Mouse (Mus musculus): ENCODE results near the gene Slc7a11. TPM values are rescaled to one million over a fixed set of nuclear protein-coding genes. Genes with fewer than 3 reads are reported as not detected.

Slc7a11 gene
- polyA plus RNA-seq, 1 experiment: 11.3 TPM

- DNase-seq: no peak
- Histone ChIP-seq H3K27ac (ENCODE audit: control insufficient read depth, insufficient read depth, low read length) (no peak overlapping the region), H3K36me3 (ENCODE audit: control insufficient read depth, insufficient read depth, low read length) (peaks cover 11% of the 10 kb centered on the region), H3K4me3 (ENCODE audit: control insufficient read depth, insufficient read depth, low read length) (no peak overlapping the region), H3K27me3 (ENCODE audit: control insufficient read depth, insufficient read depth, low read length) (no peaks in the 10 kb centered on the region), H3K4me1 (replicated peaks; ENCODE audit: control insufficient read depth, insufficient read depth, low read length) (no peaks in the 10 kb centered on the region)
- 98% methylated on average over 3 of the region's 3 CpGs for WGBS
- no peak for TF ChIP-seq POLR2A (IDR thresholded peaks at IDR 0.05; ENCODE audit: control insufficient read depth, extremely low read depth, insufficient read depth, low read length, poor library complexity)
- TF ChIP-seq CTCF (IDR thresholded peaks at IDR 0.05; ENCODE audit: borderline replicate concordance, control insufficient read depth, extremely low read depth, insufficient read depth, low read length, poor library complexity): no peak
Observed at GRCm38 (mm10) chr3:50419161-50419560, 24.3 kb downstream of the Slc7a11 start.

GRCm38 (mm10) chr3:50406771-50407170 is 36.6 kb downstream of the Slc7a11 start:
- no peaks in the 10 kb centered on the region for H3K27me3 ChIP-seq (ENCODE audit: control insufficient read depth, insufficient read depth, low read length)
- 32% methylated on average over 2 of the region's 2 CpGs for whole genome bisulfite sequencing
- no peak for TF ChIP-seq POLR2A (IDR thresholded peaks at IDR 0.05; ENCODE audit: control insufficient read depth, extremely low read depth, insufficient read depth, low read length, poor library complexity)
- no peak for TF ChIP-seq CTCF (IDR thresholded peaks at IDR 0.05; ENCODE audit: borderline replicate concordance, control insufficient read depth, extremely low read depth, insufficient read depth, low read length, poor library complexity)
- H3K27ac ChIP-seq (ENCODE audit: control insufficient read depth, insufficient read depth, low read length): no peak overlapping the region
- no peak overlapping the region for H3K4me3 ChIP-seq (ENCODE audit: control insufficient read depth, insufficient read depth, low read length)
- H3K36me3 ChIP-seq (ENCODE audit: control insufficient read depth, insufficient read depth, low read length): peaks cover 6% of the 10 kb centered on the region; the same call in 1 of the 2 replicates
- peaks cover 2% of the 10 kb centered on the region for H3K4me1 ChIP-seq (replicated peaks; ENCODE audit: control insufficient read depth, insufficient read depth, low read length)
- DNase-seq: no peak

GRCm38 (mm10) chr3:50405915-50406314 is 37.5 kb downstream of the Slc7a11 start:
- H3K4me1 ChIP-seq (replicated peaks; ENCODE audit: control insufficient read depth, insufficient read depth, low read length): peaks cover 2% of the 10 kb centered on the region
- no peak for DNase-seq
- no peaks in the 10 kb centered on the region for H3K27me3 ChIP-seq (ENCODE audit: control insufficient read depth, insufficient read depth, low read length)
- peaks cover 6% of the 10 kb centered on the region; the same call in 1 of the 2 replicates for H3K36me3 ChIP-seq (ENCODE audit: control insufficient read depth, insufficient read depth, low read length)
- WGBS: 58% methylated on average over 3 of the region's 3 CpGs
- no peak overlapping the region for H3K4me3 ChIP-seq (ENCODE audit: control insufficient read depth, insufficient read depth, low read length)
- H3K27ac ChIP-seq (ENCODE audit: control insufficient read depth, insufficient read depth, low read length): no peak overlapping the region
- TF ChIP-seq CTCF (IDR thresholded peaks at IDR 0.05; ENCODE audit: borderline replicate concordance, control insufficient read depth, extremely low read depth, insufficient read depth, low read length, poor library complexity) (no peak), POLR2A (IDR thresholded peaks at IDR 0.05; ENCODE audit: control insufficient read depth, extremely low read depth, insufficient read depth, low read length, poor library complexity) (no peak)

- no peak for TF ChIP-seq CTCF (IDR thresholded peaks at IDR 0.05; ENCODE audit: borderline replicate concordance, control insufficient read depth, extremely low read depth, insufficient read depth, low read length, poor library complexity)
- no peak for TF ChIP-seq POLR2A (IDR thresholded peaks at IDR 0.05; ENCODE audit: control insufficient read depth, extremely low read depth, insufficient read depth, low read length, poor library complexity)
- Histone ChIP-seq H3K27me3 (ENCODE audit: control insufficient read depth, insufficient read depth, low read length) (no peaks in the 10 kb centered on the region), H3K36me3 (ENCODE audit: control insufficient read depth, insufficient read depth, low read length) (no peaks in the 10 kb centered on the region), H3K4me3 (ENCODE audit: control insufficient read depth, insufficient read depth, low read length) (no peak overlapping the region), H3K4me1 (replicated peaks; ENCODE audit: control insufficient read depth, insufficient read depth, low read length) (peaks cover 7% of the 10 kb centered on the region), H3K27ac (ENCODE audit: control insufficient read depth, insufficient read depth, low read length) (no peak overlapping the region)
- WGBS: 74% methylated on average over 6 of the region's 6 CpGs
- no peak for DNase-seq
Observed at GRCm38 (mm10) chr3:50388786-50389185, 54.6 kb downstream of the Slc7a11 start.

- Histone ChIP-seq H3K27ac (ENCODE audit: control insufficient read depth, insufficient read depth, low read length) (no peak overlapping the region), H3K4me3 (ENCODE audit: control insufficient read depth, insufficient read depth, low read length) (no peak overlapping the region), H3K36me3 (ENCODE audit: control insufficient read depth, insufficient read depth, low read length) (no peaks in the 10 kb centered on the region), H3K27me3 (ENCODE audit: control insufficient read depth, insufficient read depth, low read length) (no peaks in the 10 kb centered on the region), H3K4me1 (replicated peaks; ENCODE audit: control insufficient read depth, insufficient read depth, low read length) (peaks cover 7% of the 10 kb centered on the region)
- no peak for DNase-seq
- 2% methylated on average over 9 of the region's 9 CpGs for WGBS
- TF ChIP-seq CTCF (IDR thresholded peaks at IDR 0.05; ENCODE audit: borderline replicate concordance, control insufficient read depth, extremely low read depth, insufficient read depth, low read length, poor library complexity): no peak
- TF ChIP-seq POLR2A (IDR thresholded peaks at IDR 0.05; ENCODE audit: control insufficient read depth, extremely low read depth, insufficient read depth, low read length, poor library complexity): no peak
Observed at GRCm38 (mm10) chr3:50388288-50388687, 55.1 kb downstream of the Slc7a11 start.

GRCm38 (mm10) chr3:50387280-50387679 is 56.1 kb downstream of the Slc7a11 start:
- H3K27ac ChIP-seq (ENCODE audit: control insufficient read depth, insufficient read depth, low read length): no peak overlapping the region
- 71% methylated on average over 4 of the region's 4 CpGs for WGBS
- H3K4me1 ChIP-seq (replicated peaks; ENCODE audit: control insufficient read depth, insufficient read depth, low read length): peaks cover 10% of the 10 kb centered on the region
- TF ChIP-seq CTCF (IDR thresholded peaks at IDR 0.05; ENCODE audit: borderline replicate concordance, control insufficient read depth, extremely low read depth, insufficient read depth, low read length, poor library complexity) (no peak), POLR2A (IDR thresholded peaks at IDR 0.05; ENCODE audit: control insufficient read depth, extremely low read depth, insufficient read depth, low read length, poor library complexity) (no peak)
- no peak overlapping the region for H3K4me3 ChIP-seq (ENCODE audit: control insufficient read depth, insufficient read depth, low read length)
- no peaks in the 10 kb centered on the region for H3K36me3 ChIP-seq (ENCODE audit: control insufficient read depth, insufficient read depth, low read length)
- no peaks in the 10 kb centered on the region for H3K27me3 ChIP-seq (ENCODE audit: control insufficient read depth, insufficient read depth, low read length)
- DNase-seq: no peak

Data from thymus, adult 2 months (tissue).